Mouse (Mus musculus) CH12.LX (cell line): ENCODE data around the gene Ranbp9. TPM values are rescaled to one million over a fixed set of nuclear protein-coding genes. Genes with fewer than 3 reads are reported as not detected.

ENCODE experiments used
- DNase-seq: peaks from one replicate; pipeline ENCODE4 v3.0.0-alpha.2; 2013; ENCODE audit errors: extremely low read depth
- H3K27ac ChIP-seq: 2 replicates; pipeline ENCODE4 v1.5.1; 2012; ENCODE audit warnings: low read depth, mild to moderate bottlenecking, control low read depth, moderate library complexity; ENCODE audit not compliant: insufficient read depth
- H3K27me3 ChIP-seq: replicated peaks from 2 replicates; pipeline ENCODE3; 2012; ENCODE audit warnings: inconsistent platforms
- H3K36me3 ChIP-seq, 2 experiments: replicated peaks in 1 of 2; 2 replicates each; pipeline versions ENCODE3 to v1.6.1; 2012; ENCODE audit warnings: inconsistent platforms in 1 of 2, low read length in 1 of 2, mild to moderate bottlenecking in 1 of 2, mixed read lengths in 1 of 2, moderate library complexity in 1 of 2; ENCODE audit not compliant: control insufficient read depth in 1 of 2, insufficient read depth in 1 of 2
- H3K4me1 ChIP-seq, 2 experiments: 2 replicates each; pipeline ENCODE4 v1.6.1; 2012; ENCODE audit warnings: inconsistent platforms in 1 of 2, moderate library complexity in 1 of 2; ENCODE audit not compliant: insufficient read depth in 2 of 2, control insufficient read depth in 1 of 2
- H3K4me2 ChIP-seq: 2 replicates; pipeline ENCODE4 v1.6.1; 2012; ENCODE audit warnings: low read depth, mild to moderate bottlenecking, control low read depth; ENCODE audit not compliant: poor library complexity, insufficient read depth, severe bottlenecking
- H3K4me3 ChIP-seq, 3 experiments: fragments of 150-350 bp in 1 of 3; sonication (generic) in 1 of 3; replicated peaks in 1 of 3; 2 replicates each; pipeline versions ENCODE3 to v1.5.1; 2011 to 2012; ENCODE audit warnings: low read depth in 2 of 3, low read length in 2 of 3, mild to moderate bottlenecking in 2 of 3, moderate library complexity in 2 of 3, control low read depth in 1 of 3, improper control_type of control experiment in 1 of 3, inconsistent platforms in 1 of 3, mixed read lengths in 1 of 3; ENCODE audit not compliant: poor library complexity in 1 of 3
- H3K79me2 ChIP-seq: replicated peaks from 2 replicates; pipeline ENCODE4 v1.6.1; 2012; ENCODE audit warnings: mild to moderate bottlenecking, moderate library complexity; ENCODE audit not compliant: control insufficient read depth, poor library complexity, insufficient read depth, severe bottlenecking; ENCODE audit errors: extremely low read depth
- H3K9ac ChIP-seq: 2 replicates; pipeline ENCODE4 v1.6.1; 2012; ENCODE audit warnings: low read depth, mild to moderate bottlenecking, control low read depth, moderate library complexity; ENCODE audit not compliant: insufficient read depth
- H3K9me3 ChIP-seq: replicated peaks from 2 replicates; pipeline ENCODE3; 2012; ENCODE audit warnings: low read length, inconsistent platforms, mixed read lengths
- BHLHE40 ChIP-seq: IDR thresholded peaks from 2 replicates; pipeline ENCODE4 v1.6.1; 2011; ENCODE audit warnings: mild to moderate bottlenecking, low read depth, low read length, improper control_type of control experiment
- CHD1 ChIP-seq: IDR thresholded peaks from 2 replicates; pipeline ENCODE4 v1.6.1; 2012; ENCODE audit warnings: low read depth, low read length, improper control_type of control experiment, inconsistent platforms
- CHD2 ChIP-seq: IDR thresholded peaks from 2 replicates; pipeline ENCODE4 v1.6.1; 2011; ENCODE audit warnings: low read length, improper control_type of control experiment
- CTCF ChIP-seq, 2 experiments: IDR thresholded peaks in 1 of 2; conservative IDR thresholded peaks in 1 of 2; 2 replicates each; pipeline ENCODE4 v1.5.1; 2011 to 2012; ENCODE audit warnings: low read depth in 2 of 2, low read length in 2 of 2, improper control_type of control experiment in 1 of 2, inconsistent platforms in 1 of 2, mild to moderate bottlenecking in 1 of 2, moderate library complexity in 1 of 2
- E2F4 ChIP-seq: IDR thresholded peaks from 2 replicates; pipeline ENCODE4 v1.6.1; 2011; ENCODE audit warnings: low read depth, low read length, improper control_type of control experiment; ENCODE audit not compliant: insufficient replicate concordance
- ELF1 ChIP-seq: IDR thresholded peaks from 2 replicates; pipeline ENCODE4 v1.6.1; 2014; ENCODE audit warnings: low read depth, mild to moderate bottlenecking, inconsistent platforms, low read length, improper control_type of control experiment
- EP300 ChIP-seq: IDR thresholded peaks from 2 replicates; pipeline ENCODE4 v1.6.1; 2011; ENCODE audit warnings: low read length, improper control_type of control experiment
- ETS1 ChIP-seq: conservative IDR thresholded peaks from 2 replicates; pipeline ENCODE4 v1.6.1; 2012; ENCODE audit warnings: low read depth, mild to moderate bottlenecking, inconsistent platforms, low read length, improper control_type of control experiment, moderate library complexity
- HCFC1 ChIP-seq: IDR thresholded peaks from 2 replicates; pipeline ENCODE4 v1.6.1; 2012; ENCODE audit warnings: low read depth, mild to moderate bottlenecking, inconsistent platforms, low read length, improper control_type of control experiment
- IRF4 ChIP-seq: IDR thresholded peaks from 2 replicates; pipeline ENCODE4 v1.6.1; 2014; ENCODE audit warnings: low read depth, mild to moderate bottlenecking, inconsistent platforms, low read length, improper control_type of control experiment
- JUN ChIP-seq: IDR thresholded peaks from 2 replicates; pipeline ENCODE4 v1.6.1; 2011; ENCODE audit warnings: low read depth, mild to moderate bottlenecking, low read length, improper control_type of control experiment, moderate library complexity; ENCODE audit not compliant: insufficient read depth
- JUND ChIP-seq: conservative IDR thresholded peaks from 2 replicates; pipeline ENCODE4 v1.6.1; 2011; ENCODE audit warnings: low read depth, low read length, improper control_type of control experiment
- KAT2A ChIP-seq: IDR thresholded peaks from 2 replicates; pipeline ENCODE4 v1.6.1; 2012; ENCODE audit warnings: low read length, improper control_type of control experiment, inconsistent platforms; ENCODE audit not compliant: insufficient replicate concordance
- MAFK ChIP-seq: IDR thresholded peaks from 2 replicates; pipeline ENCODE4 v1.6.1; 2011; ENCODE audit warnings: low read length, improper control_type of control experiment; ENCODE audit not compliant: insufficient replicate concordance
- MAX ChIP-seq: IDR thresholded peaks from 2 replicates; pipeline ENCODE4 v1.6.1; 2011; ENCODE audit warnings: low read length, improper control_type of control experiment
- MAZ ChIP-seq: IDR thresholded peaks from 2 replicates; pipeline ENCODE4 v1.6.1; 2012; ENCODE audit warnings: low read depth, mild to moderate bottlenecking, inconsistent platforms, low read length, improper control_type of control experiment, moderate library complexity
- MXI1 ChIP-seq: IDR thresholded peaks from 2 replicates; pipeline ENCODE4 v1.6.1; 2011; ENCODE audit warnings: mild to moderate bottlenecking, low read depth, low read length, improper control_type of control experiment
- MYC ChIP-seq: IDR thresholded peaks from 2 replicates; pipeline ENCODE4 v1.6.1; 2011; ENCODE audit warnings: low read depth, mild to moderate bottlenecking, improper control_type of control experiment, low read length
- NELFE ChIP-seq: IDR thresholded peaks from 2 replicates; pipeline ENCODE4 v1.6.1; 2011; ENCODE audit warnings: low read depth, low read length, improper control_type of control experiment
- NRF1 ChIP-seq: IDR thresholded peaks from 2 replicates; pipeline ENCODE4 v1.6.1; 2014; ENCODE audit warnings: low read depth, mild to moderate bottlenecking, inconsistent platforms, low read length, improper control_type of control experiment, moderate library complexity
- PAX5 ChIP-seq: IDR thresholded peaks from 2 replicates; pipeline ENCODE4 v1.6.1; 2012; ENCODE audit warnings: low read length, inconsistent platforms, mixed read lengths
- POLR2A ChIP-seq: IDR thresholded peaks from 2 replicates; pipeline ENCODE4 v1.6.1; 2011; ENCODE audit warnings: low read depth, mild to moderate bottlenecking, improper control_type of control experiment, low read length
- POLR2AphosphoS2 ChIP-seq: IDR thresholded peaks from 2 replicates; pipeline ENCODE4 v1.6.1; 2011; ENCODE audit warnings: low read depth, low read length, improper control_type of control experiment
- RCOR1 ChIP-seq: conservative IDR thresholded peaks from 2 replicates; pipeline ENCODE4 v1.6.1; 2012; ENCODE audit warnings: low read depth, mild to moderate bottlenecking, inconsistent platforms, low read length, improper control_type of control experiment
- SMC3 ChIP-seq: IDR thresholded peaks from 2 replicates; pipeline ENCODE4 v1.6.1; 2011; ENCODE audit warnings: low read depth, low read length, improper control_type of control experiment
- TBP ChIP-seq: conservative IDR thresholded peaks from 2 replicates; pipeline ENCODE4 v1.6.1; 2011; ENCODE audit warnings: low read depth, low read length, improper control_type of control experiment
- TCF12 ChIP-seq: IDR thresholded peaks from 2 replicates; pipeline ENCODE4 v1.6.1; 2014; ENCODE audit warnings: low read depth, mild to moderate bottlenecking, inconsistent platforms, low read length, improper control_type of control experiment
- UBTF ChIP-seq: IDR thresholded peaks from 2 replicates; pipeline ENCODE4 v1.6.1; 2012; ENCODE audit warnings: low read depth, mild to moderate bottlenecking, inconsistent platforms, low read length, improper control_type of control experiment, moderate library complexity
- USF1 ChIP-seq: IDR thresholded peaks from 2 replicates; pipeline ENCODE4 v1.6.1; 2014; ENCODE audit warnings: low read depth, mild to moderate bottlenecking, inconsistent platforms, low read length, improper control_type of control experiment
- ZC3H11A ChIP-seq: IDR thresholded peaks from 2 replicates; pipeline ENCODE4 v1.6.1; 2012; ENCODE audit warnings: low read depth, mild to moderate bottlenecking, inconsistent platforms, low read length, improper control_type of control experiment
- ZKSCAN1 ChIP-seq: IDR thresholded peaks from 2 replicates; pipeline ENCODE4 v1.6.1; 2012; ENCODE audit warnings: low read depth, inconsistent platforms, low read length, improper control_type of control experiment, borderline replicate concordance
- ZMIZ1 ChIP-seq: IDR thresholded peaks from 2 replicates; pipeline ENCODE4 v1.6.1; 2012; ENCODE audit warnings: low read depth, mild to moderate bottlenecking, inconsistent platforms, low read length, improper control_type of control experiment
- dilution Hi-C: fragments of 300-500 bp; cut with MboI; formaldehyde crosslinking; loops from 2 replicates; pipeline ENCODE4 v1.14.3; 2020; ENCODE audit warnings: low sequenced_read_pairs; ENCODE audit not compliant: extremely low pct_unique_long_range_greater_than_20kb, extremely low pct_ligation_motif_present
- in situ Hi-C: fragments of 300-500 bp; cut with MboI; formaldehyde crosslinking; loops from 3 replicates; pipeline ENCODE4 v1.14.3; 2019; ENCODE audit warnings: low sequenced_read_pairs, low pct_ligation_motif_present, low pct_unique_long_range_greater_than_20kb, mixed read lengths
- polyA plus RNA-seq: library from polyadenylated mRNA; unstranded; fragments of >175 nt; gene quantifications from 2 replicates; pipeline ENCODE4 v1.2.1, GENCODE M21; 2012; ENCODE audit warnings: low read depth; ENCODE audit not compliant: insufficient read length
- total RNA-seq, 2 experiments: library from RNA; depleted of rRNA; stranded (reverse); fragments of 300-350 nt in 1 of 2; fragments of >200 nt in 1 of 2; gene quantifications; 2 replicates each; pipeline ENCODE4 v1.2.3; 2012 to 2014

Ranbp9 gene
- total and polyA plus RNA-seq, 3 experiments, result 22.0 to 37.6 (median 31.8) TPM

GRCm38 (mm10) chr13:43374918-43375432, 106.1 kb downstream of the Ranbp9 start:
- Histone ChIP-seq H3K9ac (no peak overlapping the region), H3K79me2 (no peaks in the 10 kb centered on the region), H3K4me3 (no peak overlapping the region)
- in situ Hi-C loops, result loop anchor here (25.0 kb wide), 1 partner anchor 362 kb away; no protein-coding TSS in a partner anchor
- no peak for TF ChIP-seq USF1
- no peak for TF ChIP-seq KAT2A
- no peak for TF ChIP-seq ZC3H11A
- no peak for TF ChIP-seq TCF12
- no peak for TF ChIP-seq PAX5
- no peak for TF ChIP-seq POLR2A
- no peak for TF ChIP-seq SMC3
- no peak for TF ChIP-seq JUN
- no peak for TF ChIP-seq CTCF (conservative IDR thresholded peaks at IDR 0.05 in 1 of 2, IDR thresholded peaks at IDR 0.05 in 1 of 2; ENCODE audit: low read depth in 2 of 2, low read length in 2 of 2)
- no peak for TF ChIP-seq CHD1
- no peak for TF ChIP-seq CHD2
- no peak for TF ChIP-seq JUND
- TF ChIP-seq MAZ, result no peak
- no peak for TF ChIP-seq MAFK
- TF ChIP-seq ZKSCAN1, result no peak
- TF ChIP-seq BHLHE40, result no peak
- no peak for TF ChIP-seq ZMIZ1
- no peak for TF ChIP-seq IRF4
- no peak for TF ChIP-seq ELF1
- TF ChIP-seq, all 38 proteins: peak for 0
- Histone ChIP-seq H3K27me3 (no peaks in the 10 kb centered on the region), H3K9me3 (peaks cover 5% of the 10 kb centered on the region), H3K4me1 (no peaks in the 10 kb centered on the region), H3K27ac (no peak overlapping the region), H3K36me3 (peaks cover 12 to 67% of the 10 kb centered on the region in 2 experiments), H3K4me2 (no peak overlapping the region)
- DNase-seq, result no peak
- dilution Hi-C loops, result no loop called here

DNA sequence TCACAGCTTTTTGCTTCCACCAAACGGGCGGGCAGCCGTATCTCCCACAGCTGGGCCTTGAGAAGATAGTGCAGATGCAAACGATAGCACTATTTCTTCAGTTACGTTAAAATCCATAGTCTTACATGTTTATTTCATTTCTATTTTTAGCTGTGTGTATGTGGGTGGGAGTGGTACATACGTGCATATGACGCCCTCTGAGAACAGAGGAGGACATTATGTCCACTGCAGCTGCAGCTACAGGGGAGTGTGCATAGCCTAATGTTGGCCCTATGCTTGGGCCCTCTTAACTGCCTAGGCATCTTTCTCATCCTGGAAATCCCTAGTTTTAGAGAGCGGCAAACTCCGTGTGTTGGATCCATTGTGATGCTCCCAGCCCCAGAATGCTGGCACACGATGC, 106.9 kb downstream of the Ranbp9 start:
- Histone ChIP-seq H3K4me1 (no peaks in the 10 kb centered on the region), H3K27me3 (no peaks in the 10 kb centered on the region), H3K9me3 (peaks cover 5% of the 10 kb centered on the region), H3K4me3 (no peak overlapping the region), H3K4me2 (no peak overlapping the region), H3K79me2 (no peaks in the 10 kb centered on the region), H3K27ac (no peak overlapping the region), H3K36me3 (peaks cover 12 to 67% of the 10 kb centered on the region in 2 experiments), H3K9ac (no peak overlapping the region)
- dilution Hi-C loops (no loop called here), in situ Hi-C loops (loop anchor here (25.0 kb wide), 1 partner anchor 363 kb away; no protein-coding TSS in a partner anchor)
- TF ChIP-seq NRF1, result no peak
- TF ChIP-seq IRF4, result no peak
- TF ChIP-seq POLR2AphosphoS2, result no peak
- no peak for TF ChIP-seq CTCF (conservative IDR thresholded peaks at IDR 0.05 in 1 of 2, IDR thresholded peaks at IDR 0.05 in 1 of 2; ENCODE audit: low read depth in 2 of 2, low read length in 2 of 2)
- TF ChIP-seq POLR2A, result no peak
- TF ChIP-seq JUND, result no peak
- TF ChIP-seq UBTF, result no peak
- no peak for TF ChIP-seq NELFE
- no peak for TF ChIP-seq TCF12
- no peak for TF ChIP-seq TBP
- TF ChIP-seq E2F4, result no peak
- TF ChIP-seq ETS1, result no peak
- TF ChIP-seq KAT2A, result no peak
- TF ChIP-seq MAX, result no peak
- TF ChIP-seq MYC, result no peak
- no peak for TF ChIP-seq MXI1
- TF ChIP-seq HCFC1, result no peak
- TF ChIP-seq EP300, result no peak
- TF ChIP-seq RCOR1, result no peak
- DNase-seq, result no peak
